Mouse (Mus musculus): ENCODE measurements around the gene Tet3. TPM values are rescaled to one million over a fixed set of nuclear protein-coding genes. Genes with fewer than 3 reads are reported as not detected.

Tet3 gene
- total and polyA plus RNA-seq, 3 experiments, result 6.2 to 23.6 (median 13.7) TPM

- no peak for TF ChIP-seq CTCF (IDR thresholded peaks at IDR 0.05)
- H3K4me1 ChIP-seq (ENCODE audit: control insufficient read depth, insufficient read depth, low read length), result peaks cover 5% of the 10 kb centered on the region
- WGBS, result 78% methylated on average over 9 of the region's 9 CpGs
- no peaks in the 10 kb centered on the region for H3K79me2 ChIP-seq (replicated peaks; ENCODE audit: control insufficient read depth, insufficient read depth, low read length)
- no peak overlapping the region for H3K4me3 ChIP-seq
- no peaks in the 10 kb centered on the region for H3K27me3 ChIP-seq (ENCODE audit: control insufficient read depth, insufficient read depth, low read length)
- H3K27ac ChIP-seq, result no peak overlapping the region
- H3K9ac ChIP-seq (ENCODE audit: low read depth, low read length), result no peak overlapping the region
- no peak for DNase-seq
- intact Hi-C loops (cut with DNase I), result loop anchor here (5.0 to 10.0 kb wide), 2 partner anchors 102 to 320 kb away; partner anchors contain the start of genes Cd207 and Tet3
- no peaks in the 10 kb centered on the region for H3K36me3 ChIP-seq (ENCODE audit: control insufficient read depth, insufficient read depth, low read length)
Measured at GRCm38 (mm10) chr6:83354856-83355781, 103.8 kb downstream of the Tet3 start.

- intact Hi-C loops (cut with DNase I), result loop anchor here (10.0 kb wide), 1 partner anchor 322 kb away; the partner anchor contains the start of gene Cd207
Measured at GRCm38 (mm10) chr6:83352666-83353410, 106.0 kb downstream of the Tet3 start.

GRCm38 (mm10) chr6:83351490-83352160, 107.3 kb downstream of the Tet3 start:
- H3K79me2 ChIP-seq (replicated peaks; ENCODE audit: control insufficient read depth, insufficient read depth, low read length), result no peaks in the 10 kb centered on the region
- no peak overlapping the region for H3K9ac ChIP-seq (ENCODE audit: low read depth, low read length)
- no peak overlapping the region for H3K27ac ChIP-seq
- peaks cover 3% of the 10 kb centered on the region for H3K4me1 ChIP-seq (ENCODE audit: control insufficient read depth, insufficient read depth, low read length)
- DNase-seq, result no peak
- intact Hi-C loops (cut with DNase I), result loop anchor here (10.0 kb wide), 1 partner anchor 323 kb away; the partner anchor contains the start of gene Cd207
- no peaks in the 10 kb centered on the region for H3K27me3 ChIP-seq (ENCODE audit: control insufficient read depth, insufficient read depth, low read length)
- 81% methylated on average over 7 of the region's 7 CpGs for WGBS
- TF ChIP-seq POLR2A (IDR thresholded peaks at IDR 0.05; ENCODE audit: insufficient read depth, low read depth, low read length) (no peak), EP300 (IDR thresholded peaks at IDR 0.05; ENCODE audit: insufficient read depth, low read depth, low read length) (no peak), CTCF (IDR thresholded peaks at IDR 0.05) (no peak)
- H3K36me3 ChIP-seq (ENCODE audit: control insufficient read depth, insufficient read depth, low read length), result no peaks in the 10 kb centered on the region
- H3K4me3 ChIP-seq, result no peak overlapping the region

More at GRCm38 (mm10) chr6:83352666-83353410, 106.0 kb downstream of the Tet3 start:
- Histone ChIP-seq H3K4me3 (no peak overlapping the region), H3K27ac (no peak overlapping the region), H3K36me3 (ENCODE audit: control insufficient read depth, insufficient read depth, low read length) (no peaks in the 10 kb centered on the region), H3K4me1 (ENCODE audit: control insufficient read depth, insufficient read depth, low read length) (peaks cover 6% of the 10 kb centered on the region), H3K79me2 (replicated peaks; ENCODE audit: control insufficient read depth, insufficient read depth, low read length) (no peaks in the 10 kb centered on the region), H3K27me3 (ENCODE audit: control insufficient read depth, insufficient read depth, low read length) (no peaks in the 10 kb centered on the region), H3K9ac (ENCODE audit: low read depth, low read length) (no peak overlapping the region)
- TF ChIP-seq CTCF (IDR thresholded peaks at IDR 0.05) (no peak), POLR2A (IDR thresholded peaks at IDR 0.05; ENCODE audit: insufficient read depth, low read depth, low read length) (no peak), EP300 (IDR thresholded peaks at IDR 0.05; ENCODE audit: insufficient read depth, low read depth, low read length) (no peak)
- 93% methylated on average over 24 of the region's 24 CpGs for WGBS
- no peak for DNase-seq

- no peak for TF ChIP-seq POLR2A (IDR thresholded peaks at IDR 0.05; ENCODE audit: insufficient read depth, low read depth, low read length)
- no peak for TF ChIP-seq CTCF (IDR thresholded peaks at IDR 0.05)
- no peak for TF ChIP-seq EP300 (IDR thresholded peaks at IDR 0.05; ENCODE audit: insufficient read depth, low read depth, low read length)
- Histone ChIP-seq H3K79me2 (replicated peaks; ENCODE audit: control insufficient read depth, insufficient read depth, low read length) (no peaks in the 10 kb centered on the region), H3K4me1 (ENCODE audit: control insufficient read depth, insufficient read depth, low read length) (peaks cover 3% of the 10 kb centered on the region), H3K27me3 (ENCODE audit: control insufficient read depth, insufficient read depth, low read length) (no peaks in the 10 kb centered on the region), H3K4me3 (no peak overlapping the region), H3K36me3 (ENCODE audit: control insufficient read depth, insufficient read depth, low read length) (no peaks in the 10 kb centered on the region), H3K9ac (ENCODE audit: low read depth, low read length) (no peak overlapping the region), H3K27ac (no peak overlapping the region)
- WGBS, result 90% methylated on average over 16 of the region's 16 CpGs
- no peak for DNase-seq
- intact Hi-C loops (cut with DNase I), result loop anchor here (10.0 kb wide), 1 partner anchor 324 kb away; the partner anchor contains the start of gene Cd207
Measured at GRCm38 (mm10) chr6:83350851-83351405, 108.0 kb downstream of the Tet3 start.

- TF ChIP-seq EP300 (IDR thresholded peaks at IDR 0.05; ENCODE audit: insufficient read depth, low read depth, low read length) (no peak), POLR2A (IDR thresholded peaks at IDR 0.05; ENCODE audit: insufficient read depth, low read depth, low read length) (no peak), CTCF (IDR thresholded peaks at IDR 0.05) (no peak)
- DNase-seq, result no peak
- 83% methylated on average over 7 of the region's 7 CpGs for WGBS
- H3K9ac ChIP-seq (ENCODE audit: low read depth, low read length), result peak overlapping the region; percentile 96
- H3K4me3 ChIP-seq, result peak overlapping the region; percentile 94
- peaks cover 3% of the 10 kb centered on the region for H3K4me1 ChIP-seq (ENCODE audit: control insufficient read depth, insufficient read depth, low read length)
- no peaks in the 10 kb centered on the region for H3K36me3 ChIP-seq (ENCODE audit: control insufficient read depth, insufficient read depth, low read length)
- H3K27me3 ChIP-seq (ENCODE audit: control insufficient read depth, insufficient read depth, low read length), result no peaks in the 10 kb centered on the region
- H3K27ac ChIP-seq, result no peak overlapping the region; the same call in 1 of the 2 replicates
- intact Hi-C loops (cut with DNase I), result loop anchor here (10.0 kb wide), 1 partner anchor 325 kb away; the partner anchor contains the start of gene Cd207
- no peaks in the 10 kb centered on the region for H3K79me2 ChIP-seq (replicated peaks; ENCODE audit: control insufficient read depth, insufficient read depth, low read length)
Measured at GRCm38 (mm10) chr6:83350172-83350571, 108.7 kb downstream of the Tet3 start.
